Mouse (Mus musculus) cerebellum, postnatal 4 days (tissue): ENCODE measurements around the gene St6galnac3.

Source experiments
- DNase-seq, 2 experiments: peaks; one replicate each; pipeline ENCODE4 v3.0.0; 2022; ENCODE audit warnings: low spot score in 2 of 2, mixed read lengths in 1 of 2

Gene St6galnac3

DNA sequence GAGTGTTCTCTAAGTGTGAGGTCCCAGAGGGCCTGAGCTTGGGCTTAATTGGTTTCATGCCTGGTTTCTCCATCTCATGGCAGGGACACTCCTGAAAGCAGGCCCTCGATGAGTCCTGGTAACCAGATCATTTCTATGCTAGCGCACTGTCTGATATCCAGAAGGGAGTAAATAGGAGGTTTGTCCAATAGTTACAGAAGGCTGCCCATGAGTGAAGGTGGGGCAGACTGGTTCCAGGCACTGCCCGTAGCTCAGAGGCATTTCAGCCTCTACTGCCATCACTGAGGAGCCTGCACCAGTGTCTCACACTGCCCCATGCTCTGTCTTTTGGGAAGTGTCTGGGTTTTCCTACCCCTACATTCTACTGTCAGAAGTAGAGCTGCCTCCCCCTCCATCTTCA lies 72.1 kb downstream of the St6galnac3 start:
- DNase-seq = no peak

DNA sequence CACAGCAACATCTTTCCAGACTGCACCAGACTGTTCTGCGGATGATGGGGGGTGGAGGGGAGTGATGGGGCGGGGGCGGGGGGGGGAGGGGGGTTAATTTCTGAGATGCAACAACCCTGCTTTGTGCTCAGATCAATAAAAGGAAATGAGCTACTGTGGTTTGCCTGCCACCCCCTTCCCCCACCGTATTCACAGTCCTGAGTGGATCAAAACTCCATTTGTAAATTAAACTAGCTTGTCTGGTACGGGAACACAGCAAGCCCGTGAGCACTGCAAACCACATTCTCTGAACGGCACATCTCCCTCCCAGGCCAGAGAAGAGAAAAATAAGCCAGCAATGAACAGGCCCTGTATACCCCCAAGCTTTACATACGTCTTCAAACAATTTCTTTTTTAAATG lies 76.3 kb downstream of the St6galnac3 start:
- DNase-seq = no peak

DNA sequence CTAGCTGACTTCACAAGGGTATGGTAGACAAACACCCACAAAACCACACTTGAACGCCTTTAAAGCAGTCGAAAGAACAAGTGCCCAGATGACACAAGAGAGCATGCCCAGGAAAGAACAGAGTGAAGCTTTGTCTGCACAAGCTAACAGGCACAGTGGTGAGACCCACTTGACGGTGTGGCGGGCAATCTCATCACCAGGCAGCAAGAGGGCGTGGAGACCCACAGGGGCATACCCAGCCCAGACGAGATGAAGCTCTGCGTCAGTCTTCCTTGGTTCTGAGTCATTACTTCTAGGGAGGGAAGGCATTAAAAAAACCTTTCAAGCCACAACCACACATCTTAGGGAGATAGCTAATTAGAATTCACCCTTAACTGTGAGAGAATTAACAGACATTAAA lies 79.2 kb downstream of the St6galnac3 start:
- DNase-seq = no peak

DNA sequence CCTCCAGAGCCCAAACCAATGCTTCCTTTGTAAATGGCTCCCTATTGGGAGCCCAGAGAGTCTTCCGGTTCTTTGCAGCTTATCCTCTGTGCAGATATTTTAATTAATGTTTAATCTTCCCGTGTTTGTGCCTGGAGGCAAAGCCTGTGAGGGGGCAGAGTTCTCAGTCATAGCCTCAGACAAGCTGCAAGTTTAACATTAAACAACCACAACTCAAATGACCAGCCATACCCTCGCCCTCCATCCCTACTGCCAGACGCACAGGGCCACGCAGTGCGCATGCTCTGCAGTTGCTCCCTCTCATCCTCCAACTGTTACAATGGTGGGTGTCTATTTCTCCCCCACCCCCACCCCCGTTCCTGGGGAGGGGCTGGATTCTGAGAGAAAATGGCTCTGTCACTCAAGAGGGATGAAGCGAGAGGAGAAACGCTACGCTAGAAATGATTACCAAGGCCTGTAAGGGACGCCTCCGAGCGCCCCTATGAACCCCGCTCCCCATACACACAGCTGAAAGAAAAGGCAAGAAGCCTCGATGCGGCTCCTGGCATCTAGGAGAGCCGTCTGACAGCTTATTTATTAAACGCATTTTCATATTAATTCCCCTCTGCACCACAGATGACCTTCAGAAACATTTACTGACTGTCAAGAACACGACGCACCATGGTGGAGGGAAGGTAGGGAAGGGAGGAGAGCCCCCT lies 81.0 kb downstream of the St6galnac3 start:
- DNase-seq = no peak

DNA sequence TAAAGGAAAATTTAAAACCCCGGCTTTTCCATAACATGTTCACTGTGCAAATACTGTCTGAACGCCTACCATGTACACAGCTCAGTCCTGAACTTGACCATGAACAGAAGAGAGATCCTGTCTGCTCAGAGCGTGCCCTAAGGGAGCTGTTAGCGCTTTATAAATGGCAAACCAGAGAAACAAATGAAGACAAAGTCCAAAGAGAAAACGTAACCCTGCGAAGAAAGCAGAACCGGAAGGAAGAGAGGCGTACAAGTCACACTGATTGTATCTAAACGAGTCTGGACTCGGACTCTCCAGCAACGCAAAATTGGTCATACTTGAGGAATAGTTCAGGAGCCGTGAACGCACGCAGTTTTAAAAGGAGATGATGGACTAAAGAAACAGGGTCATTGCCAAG lies 82.1 kb downstream of the St6galnac3 start:
- no peak for DNase-seq

DNA sequence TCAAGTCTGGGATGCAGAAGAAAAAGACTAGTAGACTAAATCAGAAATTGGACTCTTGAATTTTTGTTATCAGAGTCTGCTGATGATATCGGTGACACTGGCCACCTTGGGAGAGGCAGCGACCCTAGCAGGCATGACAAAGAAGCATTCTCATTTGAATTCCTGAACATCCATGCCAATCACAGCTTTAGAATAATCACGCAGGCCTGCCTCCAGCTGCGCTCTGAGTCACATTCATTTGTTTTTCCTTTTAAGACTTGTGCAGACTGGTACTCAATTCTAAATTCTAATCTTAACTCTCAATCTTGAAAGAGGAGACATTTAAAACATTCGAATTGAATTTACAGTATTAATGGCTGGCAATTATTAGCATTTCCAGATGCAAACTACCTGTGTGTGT lies 83.2 kb downstream of the St6galnac3 start:
- no peak for DNase-seq

DNA sequence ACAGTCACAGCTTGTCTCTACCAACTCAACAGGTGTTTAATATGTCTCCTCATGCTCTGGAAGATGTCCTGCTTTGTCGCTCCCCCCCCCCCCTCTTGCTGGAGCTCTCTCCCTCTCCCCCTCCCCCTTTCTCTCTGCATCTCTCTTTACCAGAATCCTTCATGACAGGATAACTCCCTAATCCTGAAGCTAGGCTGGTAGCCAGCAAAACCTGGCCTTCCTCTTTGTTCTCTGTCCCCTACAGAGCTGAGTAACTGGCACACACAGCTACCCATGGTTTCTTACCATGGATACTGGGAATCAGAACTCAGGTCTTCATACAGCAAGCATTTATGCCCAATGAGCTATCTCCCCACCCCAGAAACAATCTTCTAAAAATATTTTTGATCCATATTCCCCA lies 87.6 kb downstream of the St6galnac3 start:
- no peak for DNase-seq

DNA sequence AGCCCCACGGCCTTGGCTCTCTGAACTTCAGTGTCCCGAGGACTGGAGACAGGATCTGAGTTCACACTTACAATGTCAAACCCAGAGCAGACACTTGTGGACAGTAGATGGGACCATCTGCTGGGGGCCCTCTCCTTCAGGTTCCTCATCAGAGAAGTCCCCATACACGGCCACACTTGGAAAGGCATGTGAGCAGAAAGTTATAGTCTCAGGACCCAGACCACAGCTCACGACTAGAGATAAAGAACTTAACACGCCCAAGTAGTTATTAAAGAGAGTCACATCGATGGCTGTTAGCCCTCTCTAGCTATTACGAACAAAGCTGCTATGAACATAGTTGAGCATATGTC lies 88.2 kb downstream of the St6galnac3 start:
- DNase-seq = no peak

DNA sequence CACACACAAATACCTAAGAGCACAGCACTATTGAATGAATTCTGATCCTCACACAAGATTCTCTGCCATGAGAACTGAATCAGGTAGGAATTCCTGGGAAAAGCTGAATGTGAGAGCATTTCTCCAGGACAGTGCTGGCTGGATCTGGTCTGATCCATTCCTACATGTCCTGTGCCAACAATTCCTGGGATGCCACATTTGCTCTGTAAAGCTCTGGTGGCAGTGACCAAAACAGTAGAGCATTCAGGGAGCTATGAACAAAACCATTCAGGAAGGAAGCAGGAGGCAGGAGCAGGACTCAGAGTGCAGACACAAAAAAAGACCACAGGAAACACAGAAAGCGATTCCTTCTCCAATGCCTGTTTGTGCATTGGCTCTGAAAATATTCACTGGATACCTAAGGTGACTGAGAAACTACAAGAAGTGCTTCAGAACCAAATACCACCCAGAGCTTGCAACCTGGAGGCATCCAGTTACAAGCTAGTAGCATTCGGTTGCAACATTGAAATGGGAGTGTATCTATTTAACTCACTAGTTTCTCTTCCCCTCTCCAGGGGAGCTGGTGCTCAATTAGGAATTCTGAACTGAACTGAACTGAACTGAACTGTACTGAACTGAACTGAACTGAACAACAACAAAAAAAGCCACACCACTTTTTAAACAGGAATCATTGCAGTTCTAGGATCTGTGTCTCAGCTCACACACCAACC lies 88.7 kb downstream of the St6galnac3 start:
- DNase-seq = no peak

DNA sequence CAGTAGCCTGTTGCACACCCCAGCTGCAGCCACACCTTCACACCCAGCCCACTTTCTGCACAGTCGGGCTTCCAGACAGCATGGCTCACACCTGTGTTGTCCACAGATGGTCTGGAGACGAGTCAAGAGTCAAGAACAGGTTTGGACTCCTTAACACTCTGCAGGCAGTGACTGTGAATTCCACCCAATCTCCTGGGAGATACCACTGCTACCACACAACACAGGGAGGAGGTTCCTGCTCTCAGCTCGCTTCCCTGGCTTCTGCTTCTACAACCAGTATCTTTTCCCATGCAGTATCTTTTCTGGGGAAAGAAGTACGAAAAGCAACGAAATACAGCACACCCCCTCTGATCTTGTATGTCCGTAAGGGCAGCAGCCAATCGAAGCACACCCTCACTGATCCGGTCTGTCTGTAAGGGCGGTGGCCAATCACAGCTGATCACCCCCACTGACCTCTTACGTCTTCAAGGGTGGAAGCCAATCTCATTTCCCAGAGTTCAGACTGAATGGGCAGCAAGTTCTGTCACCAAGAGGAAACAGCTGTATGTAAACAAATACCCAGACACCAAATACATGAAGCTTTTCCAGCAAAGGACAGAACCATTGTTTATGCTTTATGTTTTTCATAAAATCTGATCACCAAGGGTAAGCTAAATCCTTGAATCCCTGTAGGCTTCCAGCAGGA lies 92.8 kb downstream of the St6galnac3 start:
- DNase-seq = no peak

DNA sequence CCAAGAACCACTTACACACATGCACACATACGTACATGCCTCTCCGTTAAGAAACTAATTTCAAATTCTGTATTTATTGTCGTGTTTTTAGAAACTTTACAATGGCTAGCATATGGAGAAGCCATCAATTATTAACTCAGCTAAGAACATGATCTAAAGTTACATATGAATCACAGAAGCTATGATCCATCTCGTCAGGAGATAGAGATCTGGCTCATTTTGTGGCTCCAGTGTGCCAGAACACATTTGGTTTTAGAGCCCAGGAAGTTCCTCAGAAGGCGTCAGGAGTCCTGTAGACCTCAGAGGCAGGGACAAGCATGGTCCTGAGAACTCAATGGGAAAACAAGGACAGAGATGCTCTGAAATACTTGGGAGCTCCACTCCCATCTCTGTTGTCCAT lies 98.7 kb downstream of the St6galnac3 start:
- DNase-seq = no peak

DNA sequence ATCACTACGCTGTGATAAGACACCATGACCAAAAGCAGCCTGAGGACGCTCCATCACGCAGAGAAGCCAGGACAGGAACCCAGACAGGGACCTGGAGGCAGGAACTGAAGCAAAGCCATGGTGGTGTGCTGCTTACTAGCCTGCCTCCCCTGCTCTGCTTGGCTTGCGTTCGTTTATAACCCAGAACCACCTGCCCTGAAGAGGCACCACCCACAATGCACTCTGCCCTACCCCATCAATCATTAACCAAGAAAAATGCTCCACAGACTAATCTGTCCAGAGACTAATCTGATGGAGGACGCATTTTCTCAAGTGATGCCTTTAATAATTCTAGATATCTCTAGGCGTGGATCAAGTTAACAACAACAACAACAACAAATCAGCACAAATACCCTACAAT lies 106.0 kb downstream of the St6galnac3 start:
- no peak for DNase-seq

DNA sequence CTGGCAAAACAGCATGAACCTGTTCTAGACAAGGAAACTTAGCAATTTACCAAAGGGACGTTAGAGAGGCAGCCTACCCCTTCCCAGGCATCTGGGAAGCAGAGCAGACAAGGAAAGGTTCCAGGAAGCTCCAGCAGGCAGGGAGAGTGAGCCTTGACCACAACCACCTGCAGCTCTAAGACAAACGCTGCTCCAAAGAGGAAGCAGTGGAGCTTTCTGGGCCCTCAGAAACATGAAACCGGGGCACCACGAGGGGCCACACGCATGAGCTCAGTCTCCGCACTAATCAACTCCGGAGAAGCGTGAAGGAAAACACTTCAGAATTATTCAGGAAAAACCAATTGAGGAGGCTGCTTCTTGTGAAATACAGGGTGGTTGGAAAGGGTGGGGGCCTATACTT lies 108.1 kb downstream of the St6galnac3 start:
- DNase-seq = no peak

DNA sequence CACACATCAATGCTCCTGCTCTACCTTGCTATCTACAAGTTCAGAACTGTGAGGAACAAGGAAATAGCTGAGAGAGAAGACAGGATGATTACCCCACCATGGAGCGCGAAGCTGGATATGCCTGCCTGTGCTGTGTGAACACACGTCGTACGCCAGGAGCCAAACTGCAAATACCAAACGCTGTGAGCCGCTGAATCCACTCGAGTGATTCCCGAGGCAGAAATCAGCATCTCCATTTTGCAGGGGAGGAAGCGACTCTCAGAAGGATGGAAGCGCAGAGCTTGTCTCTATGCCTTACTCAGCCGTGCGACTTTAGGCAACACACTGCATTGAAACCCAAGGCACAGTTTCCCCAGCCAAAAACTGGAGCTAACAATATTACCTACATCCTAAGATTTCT lies 114.7 kb downstream of the St6galnac3 start:
- no peak for DNase-seq

DNA sequence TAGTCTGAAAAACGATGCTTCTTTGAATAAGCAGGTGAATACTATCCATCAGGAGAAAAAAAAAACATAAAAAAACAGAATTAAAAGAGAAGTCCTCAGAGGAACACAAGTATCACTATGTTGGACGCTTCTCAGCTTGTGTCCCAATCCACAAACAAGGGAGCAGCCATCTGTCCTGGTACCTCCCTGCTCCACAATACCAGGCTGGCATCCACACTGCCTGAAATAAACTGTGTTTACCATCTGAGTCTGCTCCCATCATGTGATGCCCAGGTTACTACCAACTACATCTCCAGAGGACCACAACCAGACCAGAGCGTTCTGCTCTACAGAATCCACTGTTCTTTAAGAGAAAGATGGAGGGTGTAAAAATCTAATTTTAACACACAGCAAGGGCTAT lies 118.6 kb downstream of the St6galnac3 start:
- DNase-seq = no peak

DNA sequence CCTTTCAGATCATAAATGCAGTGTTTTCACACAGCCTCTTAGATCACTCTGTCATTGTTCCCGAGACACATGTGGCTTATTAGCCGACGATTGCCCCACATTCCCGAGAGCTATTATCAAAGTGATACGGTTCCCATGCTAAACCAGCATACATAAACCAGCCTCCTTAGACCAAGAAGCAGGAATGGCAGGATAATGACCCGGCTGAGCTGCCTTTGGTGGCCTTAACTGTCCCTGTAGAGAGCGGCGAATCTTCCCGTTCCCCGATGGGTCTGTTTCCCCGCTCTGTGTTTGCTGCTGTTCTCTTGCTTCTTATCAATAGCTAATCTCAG lies 119.2 kb downstream of the St6galnac3 start:
- no peak for DNase-seq

DNA sequence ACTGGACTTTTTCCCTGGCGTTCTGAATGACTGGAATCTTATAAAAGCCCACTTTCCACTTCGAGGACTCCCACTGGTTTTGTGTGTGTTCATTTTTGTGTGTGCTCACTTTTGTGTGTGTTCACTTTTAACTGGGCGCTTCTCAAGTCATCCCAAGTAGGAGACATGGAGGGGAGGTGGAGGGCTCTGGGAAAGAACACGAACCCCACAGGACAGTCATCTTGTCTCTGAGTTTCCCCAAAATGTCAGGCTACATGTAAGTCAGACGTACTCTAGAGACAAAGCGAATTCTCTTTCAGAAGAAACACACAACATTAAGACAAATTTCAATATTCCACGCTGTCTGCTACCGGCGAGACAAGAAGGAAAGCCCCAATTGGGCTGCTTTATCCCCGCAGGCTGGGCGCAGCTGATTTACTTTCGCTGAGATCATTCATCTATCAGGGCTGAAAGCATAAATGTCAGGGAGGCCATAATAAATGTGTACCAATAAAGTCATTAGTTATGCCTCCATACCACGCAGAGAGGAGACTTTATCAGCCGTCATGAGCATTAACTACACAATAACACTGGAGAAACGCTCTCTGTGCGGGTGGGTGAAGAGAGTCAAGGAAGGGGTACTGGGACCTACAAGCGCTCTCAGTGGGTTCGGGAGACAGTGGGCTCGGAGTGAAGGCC lies 119.7 kb downstream of the St6galnac3 start:
- DNase-seq = no peak

DNA sequence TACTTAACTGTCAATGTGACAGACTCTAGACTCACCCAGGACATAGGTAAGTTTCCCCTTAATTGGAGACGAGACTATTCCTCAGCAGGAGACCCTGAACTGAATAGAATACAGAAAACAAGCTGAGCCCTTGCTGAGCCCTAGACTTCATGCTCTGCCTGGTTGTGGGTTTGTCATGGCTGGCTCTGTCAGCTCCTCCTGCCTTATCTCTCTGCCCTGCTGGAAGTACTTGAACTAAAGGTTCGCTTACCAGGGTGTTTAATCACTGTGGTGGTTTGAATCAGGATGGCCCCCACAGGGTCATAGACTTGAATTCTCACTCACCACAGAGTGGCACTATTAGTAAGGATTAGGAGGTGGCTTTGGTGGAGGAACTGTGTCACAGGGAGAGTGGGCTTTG lies 125.8 kb downstream of the St6galnac3 start:
- DNase-seq = no peak

DNA sequence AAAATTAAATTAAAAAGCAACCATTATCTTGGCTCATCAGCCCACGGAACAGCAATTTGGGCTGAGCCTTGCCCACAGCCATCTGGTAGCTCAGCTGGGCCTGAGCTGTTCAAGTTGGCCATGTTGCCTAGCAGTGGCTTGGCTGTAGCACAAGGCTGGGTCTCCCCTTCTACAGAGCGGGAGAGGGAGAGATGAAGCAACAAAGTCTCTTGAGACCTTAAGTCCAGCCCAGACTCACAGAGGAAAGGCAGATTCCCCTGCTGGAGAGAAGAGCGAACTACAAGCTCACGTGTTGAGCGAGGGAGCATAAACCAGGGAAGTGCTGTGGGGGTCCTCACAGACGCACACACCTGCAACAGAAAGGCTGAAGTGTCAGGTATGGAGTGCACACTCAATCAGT lies 126.3 kb downstream of the St6galnac3 start:
- peak in 1 of 2 experiments; percentile 60 for DNase-seq

DNA sequence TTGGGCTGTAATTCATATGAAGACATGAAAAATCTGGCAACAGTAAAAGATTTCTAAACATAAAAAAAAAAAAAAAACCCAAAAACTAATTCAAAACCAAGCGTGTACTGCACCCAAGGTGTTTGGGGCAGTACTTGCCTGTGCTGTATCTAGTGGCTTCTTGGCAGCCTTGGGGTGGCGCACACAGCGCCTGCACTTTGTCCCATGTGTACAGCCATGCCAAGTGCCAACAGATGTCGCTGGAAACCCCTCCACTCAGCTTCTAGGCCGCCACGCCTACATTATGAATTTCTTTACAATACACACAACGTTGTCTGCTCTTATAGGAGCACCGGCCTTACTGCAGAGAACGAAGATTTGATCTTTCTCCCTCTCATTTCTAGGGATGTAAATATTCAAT lies 130.4 kb downstream of the St6galnac3 start:
- DNase-seq = no peak

DNA sequence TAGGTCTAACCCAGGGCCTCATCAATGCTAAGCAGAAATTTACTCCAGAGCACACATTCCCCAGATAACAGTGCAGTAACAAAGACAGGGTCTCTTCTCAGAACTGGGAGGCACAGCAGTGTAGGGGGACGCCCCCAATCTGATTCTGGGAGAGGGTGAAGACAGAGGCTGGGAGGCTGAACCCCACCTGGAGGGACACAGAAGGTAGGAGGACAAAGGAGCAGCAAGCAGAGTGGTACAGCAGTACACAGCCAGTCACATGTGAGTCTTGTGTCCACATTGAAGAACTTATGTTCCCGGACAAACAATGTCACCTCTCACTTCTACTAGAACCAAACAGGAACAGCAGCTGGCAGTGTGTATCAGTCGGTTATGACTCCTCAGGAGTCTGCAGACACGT lies 131.0 kb downstream of the St6galnac3 start:
- no peak for DNase-seq

DNA sequence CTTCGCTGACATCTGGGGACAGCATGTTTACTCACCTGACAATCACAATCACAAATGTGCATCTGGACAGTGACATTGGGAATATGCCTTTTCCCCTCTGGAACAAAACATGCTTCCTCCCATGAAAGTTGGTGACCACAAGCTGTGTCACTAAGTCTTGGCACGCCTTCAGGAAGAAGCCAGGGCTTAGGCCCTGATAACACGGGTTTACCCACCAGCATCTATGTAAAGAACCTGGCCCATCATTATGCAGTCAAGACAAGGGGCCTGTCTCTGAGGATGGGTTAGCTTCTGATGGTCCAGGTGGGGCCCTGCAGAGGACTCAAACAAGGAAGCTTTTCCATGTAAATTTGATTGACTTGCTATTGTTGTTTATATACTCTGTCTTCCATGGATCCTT lies 131.9 kb downstream of the St6galnac3 start:
- DNase-seq = no peak

DNA sequence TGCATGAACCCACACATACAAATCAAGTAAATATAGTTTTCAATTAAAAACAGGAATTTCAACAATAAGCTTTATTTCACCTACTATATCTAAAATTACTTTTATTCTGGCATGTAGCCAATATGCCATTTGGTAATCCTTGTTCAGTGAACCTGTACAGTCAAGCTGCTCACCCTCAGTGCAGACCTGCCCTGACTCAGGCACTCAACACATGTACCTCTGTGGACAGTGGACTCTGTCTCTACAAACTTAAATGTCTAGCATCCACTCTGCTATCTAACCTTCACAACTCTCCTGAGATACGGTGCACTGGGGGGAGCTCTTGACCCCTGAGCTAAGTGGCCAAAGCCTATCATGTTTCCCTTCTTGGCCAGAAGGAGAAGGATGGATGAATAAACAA lies 137.4 kb downstream of the St6galnac3 start:
- DNase-seq = no peak
